Mouse (Mus musculus): ENCODE data around the gene Erc2.
"Not testable (repeated sequence)": the region's sequence is repeated elsewhere in the genome, so short reads cannot be mapped to it uniquely, and the experiment has no call there.

The Erc2 gene

GRCm38 (mm10) chr14:27846875-27847274 lies 224.6 kb downstream of the Erc2 start:
- DNase-seq: no peak

- DNase-seq: no peak
Measured at GRCm38 (mm10) chr14:27847291-27847690, 225.1 kb downstream of the Erc2 start.

DNA sequence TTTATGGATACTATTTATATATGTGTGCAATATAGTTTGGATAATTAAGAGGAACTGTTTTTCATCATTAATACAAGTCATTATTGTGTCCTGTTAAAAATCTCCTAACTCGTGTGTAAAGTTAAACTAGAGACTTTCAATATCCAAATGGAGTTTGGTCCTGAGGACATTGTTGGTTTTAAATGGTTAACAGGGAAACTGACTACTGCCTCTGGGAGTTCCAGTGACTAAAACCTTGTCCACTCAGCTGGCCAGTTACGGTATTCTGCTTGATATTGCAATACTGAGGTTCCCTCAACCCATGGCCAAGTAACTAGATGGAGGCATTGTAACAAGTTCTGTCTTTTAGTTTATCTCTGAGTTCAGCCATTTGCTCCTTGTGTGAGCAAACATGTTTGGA lies 229.0 kb downstream of the Erc2 start:
- no peak for DNase-seq

DNA sequence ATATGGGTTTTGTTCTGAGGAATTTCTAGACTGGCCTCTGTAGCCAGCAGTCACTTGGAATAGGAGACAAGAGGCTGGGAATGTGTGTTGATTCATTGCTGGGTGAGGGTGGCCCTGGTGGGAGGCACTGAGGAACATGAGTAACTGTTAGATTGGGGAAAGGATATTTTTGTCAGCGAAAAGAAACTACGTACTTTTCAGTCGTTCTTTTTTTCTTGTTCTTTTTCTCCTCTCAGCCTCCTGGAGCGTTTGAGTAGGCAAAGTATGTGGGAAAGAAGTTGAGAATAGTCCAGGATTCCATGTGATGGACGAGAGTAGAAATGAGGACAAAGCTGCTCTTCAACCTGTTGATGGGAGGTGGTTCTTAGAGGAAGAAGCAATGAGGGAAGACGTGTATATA lies 230.4 kb downstream of the Erc2 start:
- no peak for DNase-seq

DNA sequence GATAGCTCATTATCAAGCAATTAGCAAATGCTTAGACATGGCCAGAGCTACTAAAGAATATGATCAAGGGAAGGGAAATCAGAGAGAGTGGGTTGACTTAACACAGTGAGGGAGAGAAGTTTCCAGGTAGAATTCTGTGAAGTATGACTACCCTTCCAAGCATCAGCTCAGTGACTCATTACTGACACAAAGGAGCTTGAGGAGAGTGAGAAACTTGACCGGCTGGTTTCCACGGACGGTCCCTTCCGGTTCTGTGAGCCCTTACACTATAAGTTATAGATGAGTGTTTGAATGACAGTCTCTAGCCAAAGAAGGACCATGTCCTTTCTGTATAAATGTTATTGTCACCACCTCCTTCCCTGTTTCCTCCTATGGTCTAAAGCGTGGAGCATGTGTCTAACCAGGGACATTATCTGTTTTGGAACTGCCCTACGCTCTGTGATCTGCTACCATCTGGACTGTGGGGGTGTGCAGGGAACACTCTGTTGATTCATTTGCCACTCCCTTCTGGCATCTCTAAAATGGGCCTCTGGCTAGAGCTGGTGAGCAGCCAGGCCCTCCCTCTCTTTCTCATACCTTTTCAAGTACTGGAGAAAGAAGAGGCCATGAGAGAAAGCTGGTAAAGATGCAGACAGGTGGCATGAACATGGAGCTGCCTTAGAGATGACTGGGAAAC lies 238.3 kb downstream of the Erc2 start:
- no peak for DNase-seq

GRCm38 (mm10) chr14:27862299-27862698 lies 240.1 kb downstream of the Erc2 start:
- no peak for DNase-seq

DNA sequence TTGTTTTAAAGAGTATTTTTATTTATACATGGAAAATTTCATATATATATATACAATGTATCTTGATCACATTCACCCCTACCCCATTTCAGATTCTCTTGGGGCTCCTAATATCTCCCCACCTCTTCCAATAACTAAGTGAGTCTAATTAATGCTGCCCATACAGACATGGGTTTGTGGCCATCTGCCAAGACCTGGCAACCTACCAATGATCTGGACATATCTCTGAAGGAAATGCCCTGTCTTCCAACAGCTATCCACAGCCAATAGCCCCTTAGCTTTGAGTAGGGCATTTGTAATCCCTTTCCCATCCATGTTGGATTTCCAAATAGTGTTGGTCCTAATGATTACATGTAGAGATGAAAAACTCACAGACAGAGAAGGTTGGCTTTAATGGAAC lies 245.2 kb downstream of the Erc2 start:
- DNase-seq: no peak

GRCm38 (mm10) chr14:27873619-27874018 lies 251.4 kb downstream of the Erc2 start:
- DNase-seq: no peak

GRCm38 (mm10) chr14:27875991-27876411 lies 253.8 kb downstream of the Erc2 start:
- no peak for DNase-seq

DNA sequence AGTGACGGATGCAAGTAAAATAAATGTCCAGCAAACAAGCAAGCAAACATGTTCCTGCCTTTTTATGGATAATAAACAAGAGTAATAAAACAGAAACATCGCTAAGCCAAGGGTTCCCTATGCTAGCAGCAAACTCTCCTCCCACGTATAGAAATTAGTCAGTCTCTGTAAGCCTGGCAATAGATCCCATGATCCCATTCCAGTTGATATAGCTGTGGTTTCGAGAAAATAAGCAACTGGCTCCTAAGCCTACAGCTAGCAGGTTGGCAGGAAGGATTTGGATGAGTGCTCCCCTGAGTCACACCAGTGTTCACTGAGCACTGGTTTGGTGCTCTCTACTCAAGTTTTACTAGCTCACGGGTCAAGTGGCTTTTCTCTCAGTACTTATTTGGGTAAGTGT lies 259.7 kb downstream of the Erc2 start:
- no peak for DNase-seq

GRCm38 (mm10) chr14:27886337-27886736 lies 264.1 kb downstream of the Erc2 start:
- DNase-seq: not testable (repeated sequence)

- DNase-seq: no peak
Measured at GRCm38 (mm10) chr14:27887488-27887887, 265.3 kb downstream of the Erc2 start.

DNA sequence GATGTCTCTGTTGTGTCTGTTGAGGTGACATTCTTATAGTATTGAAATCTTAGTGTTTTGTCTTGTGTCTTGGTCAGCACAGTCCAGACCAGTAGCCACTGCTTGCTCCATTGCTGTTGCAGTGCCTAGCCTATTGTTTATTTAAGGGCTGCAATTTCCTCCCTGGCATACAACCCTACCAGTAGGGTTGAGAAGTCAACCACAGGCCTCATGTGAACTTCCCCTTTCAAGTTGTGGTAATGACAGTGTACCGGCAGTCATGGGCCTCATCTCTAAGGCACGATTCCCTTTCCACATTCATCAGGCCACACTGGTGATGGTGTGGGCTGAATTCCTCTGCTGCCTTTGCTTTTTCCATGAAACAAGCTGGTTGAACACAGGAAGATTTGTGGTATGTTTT lies 267.4 kb downstream of the Erc2 start:
- DNase-seq: no peak

DNA sequence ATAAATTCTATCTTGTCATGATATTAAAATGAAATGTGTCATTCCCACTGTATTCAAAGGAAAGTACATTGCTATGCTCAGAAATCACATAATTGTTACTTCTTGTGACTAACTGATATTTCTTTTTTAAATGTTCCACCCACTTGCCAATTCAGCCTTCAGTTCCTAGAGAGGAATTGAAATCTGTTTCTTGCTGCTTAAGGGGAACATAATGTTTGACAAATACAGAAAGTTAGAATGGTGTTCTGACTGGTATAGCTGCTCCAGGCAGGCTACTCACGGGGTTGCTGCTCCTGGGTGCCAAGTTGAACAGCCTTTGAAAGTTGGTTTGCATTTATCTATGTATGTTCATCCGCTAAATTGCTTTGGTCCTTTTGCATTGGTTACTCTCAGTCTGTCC lies 270.2 kb downstream of the Erc2 start:
- DNase-seq: no peak

- no peak for DNase-seq
Measured at GRCm38 (mm10) chr14:27901772-27902171, 279.5 kb downstream of the Erc2 start.

DNA sequence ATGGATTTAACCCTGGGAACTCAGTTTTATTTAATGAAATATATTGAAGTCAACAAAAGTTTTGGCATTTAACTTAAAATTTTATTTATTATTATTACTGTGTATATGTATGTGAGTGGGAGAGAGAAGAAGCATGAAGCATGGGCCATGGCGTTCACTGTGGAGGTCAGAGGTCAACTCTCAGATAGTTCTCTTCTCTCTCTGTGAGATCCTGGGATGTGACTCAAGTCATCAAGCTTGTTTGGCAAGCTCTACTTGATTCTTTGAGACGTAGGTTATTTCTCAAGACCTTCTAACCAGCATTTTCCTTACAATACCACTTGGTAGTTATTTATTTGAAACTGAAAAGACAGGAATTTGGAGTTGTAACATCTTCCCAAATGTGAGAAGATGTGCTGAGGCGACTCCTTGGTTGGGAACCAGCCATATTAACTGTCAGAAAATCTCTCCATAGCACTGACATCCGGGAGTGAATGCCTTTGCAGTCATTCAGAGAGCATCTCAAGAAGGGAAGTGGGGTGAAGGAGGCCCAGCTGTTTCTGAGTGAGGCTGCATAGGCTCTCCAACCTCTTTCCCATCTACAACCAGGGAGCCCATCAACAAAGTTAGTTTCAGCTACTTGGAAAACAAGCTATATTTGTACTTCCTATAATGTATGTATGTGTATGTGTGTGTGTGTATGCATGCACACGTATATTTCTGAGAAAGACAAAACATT lies 299.6 kb downstream of the Erc2 start:
- no peak for DNase-seq

DNA sequence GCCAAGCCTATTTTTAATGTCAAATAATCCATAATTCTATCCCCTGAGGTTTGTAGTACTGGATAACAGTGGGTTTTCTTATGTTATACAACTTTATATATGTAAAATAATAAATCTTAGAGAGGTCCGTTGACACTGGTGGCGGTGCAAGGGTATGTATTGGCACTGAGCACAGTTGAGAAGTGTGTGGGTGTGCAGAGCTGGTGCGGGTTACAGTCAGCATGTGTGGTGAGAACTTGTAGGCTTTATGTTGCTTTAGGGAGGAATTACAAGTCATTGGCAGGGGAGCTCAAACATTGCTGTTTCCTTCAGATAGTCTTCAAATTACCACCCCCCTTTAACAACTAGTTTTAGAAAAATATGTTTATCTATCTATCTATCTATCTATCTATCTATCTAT lies 305.1 kb downstream of the Erc2 start:
- DNase-seq: no peak

GRCm38 (mm10) chr14:27933533-27933932 lies 311.3 kb downstream of the Erc2 start:
- no peak for DNase-seq

GRCm38 (mm10) chr14:27935714-27936113 lies 313.5 kb downstream of the Erc2 start:
- DNase-seq: no peak

DNA sequence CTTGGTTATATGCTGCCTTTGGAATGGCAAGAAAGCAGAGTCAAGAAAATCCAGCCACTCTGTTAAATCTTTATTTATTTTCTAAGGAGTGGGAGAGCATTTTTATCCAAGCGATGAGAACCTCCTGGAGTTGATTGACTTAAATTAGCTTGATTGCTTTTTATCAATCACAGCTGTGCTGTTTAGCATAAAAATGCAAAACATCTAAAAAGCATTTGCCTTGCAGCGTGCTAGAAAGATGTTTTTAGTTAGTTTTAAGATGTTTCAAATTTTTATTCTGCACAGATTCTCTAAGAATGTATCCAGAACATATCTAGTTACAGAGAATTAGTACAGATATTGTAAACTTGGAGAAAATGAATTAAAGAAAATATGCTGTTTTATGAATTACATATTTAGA lies 315.7 kb downstream of the Erc2 start:
- DNase-seq: no peak

DNA sequence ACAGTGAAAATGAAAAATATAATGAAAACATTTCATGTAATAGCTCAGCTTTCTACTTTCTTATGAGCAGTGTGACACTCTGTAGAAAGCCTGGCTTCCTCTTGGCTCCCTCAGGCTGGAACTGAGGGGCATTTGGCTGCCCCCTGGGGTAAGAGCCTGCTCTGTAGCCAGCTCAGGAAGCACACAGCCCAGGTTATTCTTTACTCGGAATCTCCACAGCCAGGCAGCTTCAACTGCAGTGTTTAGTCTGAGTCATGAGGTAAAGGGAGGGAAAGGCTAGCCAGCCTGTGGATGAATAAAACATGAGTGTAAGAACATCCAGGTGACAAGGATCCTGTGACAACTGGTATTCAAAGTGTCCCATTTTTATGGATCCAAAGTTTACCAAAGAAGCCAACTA lies 323.0 kb downstream of the Erc2 start:
- DNase-seq: no peak

- DNase-seq: no peak
Measured at GRCm38 (mm10) chr14:27946211-27946610, 324.0 kb downstream of the Erc2 start.

DNA sequence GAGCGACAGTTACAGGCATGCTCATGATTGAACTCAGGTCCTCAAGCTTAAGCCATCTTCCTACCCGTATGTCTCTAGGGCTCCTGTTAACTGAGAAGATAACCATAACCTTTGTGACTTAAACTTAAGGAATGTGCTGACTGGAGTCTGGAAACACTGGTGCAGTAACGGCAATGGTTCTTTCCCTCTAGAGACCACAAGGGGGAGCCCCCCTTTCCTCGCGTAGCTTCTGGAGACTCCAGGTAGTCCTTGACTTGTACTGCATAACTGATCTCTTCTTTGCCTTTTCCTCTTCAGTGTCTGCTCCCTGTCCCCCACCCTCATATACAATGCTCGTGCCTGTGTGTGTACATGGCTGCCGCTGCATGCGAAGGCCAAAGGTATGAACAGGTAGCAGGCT lies 326.2 kb downstream of the Erc2 start:
- DNase-seq: no peak

DNA sequence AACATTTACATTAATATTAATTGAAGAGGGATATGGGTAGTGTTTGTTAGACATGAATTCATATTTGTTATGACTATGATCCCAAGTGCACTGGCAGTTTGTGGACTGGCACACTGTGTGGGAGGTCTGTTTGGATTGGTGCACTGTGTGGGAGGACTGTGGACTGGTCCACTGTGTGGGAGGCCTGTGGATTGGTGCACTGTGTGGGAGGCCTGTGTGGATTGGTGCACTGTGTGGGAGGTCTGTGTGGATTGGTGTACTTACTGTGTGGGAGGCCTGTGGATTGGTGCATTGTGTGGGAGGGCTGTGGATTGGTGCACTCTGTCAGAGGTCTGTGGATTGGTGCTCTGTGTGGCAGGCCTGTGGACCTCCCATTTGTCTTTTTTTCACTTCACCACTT lies 331.6 kb downstream of the Erc2 start:
- no peak for DNase-seq

GRCm38 (mm10) chr14:27956801-27957200 lies 334.6 kb downstream of the Erc2 start:
- DNase-seq: no peak
